Comparison of ENCODE assay signal across 8 mouse cellular contexts in genomic region chr2:152363245-152364147, GRCm38 (mm10). TPM values are rescaled to one million over a fixed set of nuclear protein-coding genes. Genes with fewer than 3 reads are reported as not detected.
DNase-seq lines count a peak whose midpoint lies in the region; ATAC-seq and TF ChIP-seq lines count a peak whose summit lies in the region.

No protein-coding gene starts in this region.

- 9% methylated on average over 17 of the region's 17 CpGs for WGBS in forebrain, embryonic 14.5 days
- 9% methylated on average over 17 of the region's 17 CpGs for WGBS in lung, embryonic 14.5 days
- 7% methylated on average over 17 of the region's 17 CpGs for WGBS in olfactory bulb, adult 2 months
- 12% methylated on average over 17 of the region's 17 CpGs for WGBS in thymus, adult 2 months

- no peaks in the 10 kb centered on the region for H3K27me3 ChIP-seq in MEL (ENCODE audit: control insufficient read depth in 1 of 2, insufficient read depth in 2 of 2, low read length in 2 of 2)
- no peaks in the 10 kb centered on the region for H3K27me3 ChIP-seq in forebrain, embryonic 14.5 days (replicated peaks; ENCODE audit: control insufficient read depth, insufficient read depth, low read length)
- H3K27me3 ChIP-seq in lung, embryonic 14.5 days (ENCODE audit: insufficient read depth, low read length): no peaks in the 10 kb centered on the region
- no peaks in the 10 kb centered on the region for H3K27me3 ChIP-seq in thymus, adult 2 months (ENCODE audit: control insufficient read depth, insufficient read depth, low read length)

- TF ChIP-seq CTCF in MEL (IDR thresholded peaks at IDR 0.05 in 2 of 3, conservative IDR thresholded peaks at IDR 0.05 in 1 of 3; ENCODE audit: control insufficient read depth in 1 of 3, insufficient read depth in 1 of 3, low read depth in 2 of 3, low read length in 3 of 3, poor library complexity in 1 of 3, severe bottlenecking in 1 of 3): peak; percentile 89 to 98 (median 94)
- TF ChIP-seq CTCF in layer of hippocampus, adult 2 months (conservative IDR thresholded peaks at IDR 0.05): peak; percentile 72
- peak; percentile 84 for TF ChIP-seq CTCF in lung, embryonic 14.5 days (IDR thresholded peaks at IDR 0.05; ENCODE audit: low read depth)
- peak; percentile 66 for TF ChIP-seq CTCF in olfactory bulb, adult 2 months (IDR thresholded peaks at IDR 0.05; ENCODE audit: insufficient read depth, low read depth, low read length)
- peak; percentile 78; the same call in 1 of the 2 replicates for TF ChIP-seq CTCF in thymus, adult 2 months (IDR thresholded peaks at IDR 0.05; ENCODE audit: borderline replicate concordance, control insufficient read depth, extremely low read depth, insufficient read depth, low read length, poor library complexity)

- no peaks in the 10 kb centered on the region for H3K79me2 ChIP-seq in MEL (ENCODE audit: control insufficient read depth, insufficient read depth, low read length, poor library complexity)

- H3K9me3 ChIP-seq in MEL (replicated peaks; ENCODE audit: insufficient read depth, low read length): no peaks in the 10 kb centered on the region
- no peaks in the 10 kb centered on the region for H3K9me3 ChIP-seq in forebrain, embryonic 14.5 days (replicated peaks; ENCODE audit: control insufficient read depth, low read length)
- H3K9me3 ChIP-seq in lung, embryonic 14.5 days (ENCODE audit: low read depth, low read length): no peaks in the 10 kb centered on the region

- DNase-seq in MEL (ENCODE audit: low read depth, low spot score): peak; percentile 95
- DNase-seq in cerebellum, adult 11 months: peak; percentile 56
- DNase-seq in forebrain, embryonic 14.5 days (ENCODE audit: low spot score): peak; percentile 91
- peak; percentile 76 for DNase-seq in heart, postnatal 36 days
- DNase-seq in layer of hippocampus, adult 2 months (ENCODE audit: low spot score in 2 of 2): peak; percentile 66 to 67
- peak; percentile 93 for DNase-seq in lung, embryonic 14.5 days
- DNase-seq in thymus, adult 2 months: peak; percentile 68

- H3K4me2 ChIP-seq in forebrain, embryonic 14.5 days (ENCODE audit: low read length): peak overlapping the region; percentile 22
- peak overlapping the region; percentile 45 for H3K4me2 ChIP-seq in lung, embryonic 14.5 days

- peak; percentile 85 for ATAC-seq in forebrain, embryonic 14.5 days
- peak; percentile 78 for ATAC-seq in lung, embryonic 14.5 days (ENCODE audit: insufficient read depth)

- intact Hi-C loops in heart, postnatal 36 days (cut with DNase I): loop anchor here (2.0 to 5.0 kb wide), 3 partner anchors 19 to 73 kb away; partner anchors contain the start of gene Trib3

- H3K4me3 ChIP-seq in MEL (ENCODE audit: control insufficient read depth in 1 of 2, insufficient read depth in 1 of 2, low read depth in 2 of 2, low read length in 2 of 2): peak overlapping the region; percentile 55 to 66
- no peak overlapping the region for H3K4me3 ChIP-seq in forebrain, embryonic 14.5 days (ENCODE audit: low read depth, low read length)
- no peak overlapping the region; the same call in 1 of the 2 replicates for H3K4me3 ChIP-seq in layer of hippocampus, adult 2 months
- peak overlapping the region; percentile 6; the same call in 1 of the 2 replicates for H3K4me3 ChIP-seq in lung, embryonic 14.5 days (ENCODE audit: low read depth, low read length)
- no peak overlapping the region for H3K4me3 ChIP-seq in olfactory bulb, adult 2 months (ENCODE audit: insufficient read depth, low read depth, low read length)
- H3K4me3 ChIP-seq in thymus, adult 2 months (ENCODE audit: control insufficient read depth, insufficient read depth, low read length): no peak overlapping the region

- peak; percentile 71 for TF ChIP-seq RAD21 in MEL (IDR thresholded peaks at IDR 0.05; ENCODE audit: low read depth, low read length)

- peak overlapping the region; percentile 86 for H3K27ac ChIP-seq in MEL (ENCODE audit: control insufficient read depth, low read depth, low read length)
- peak overlapping the region; percentile 35 for H3K27ac ChIP-seq in forebrain, embryonic 14.5 days (ENCODE audit: low read depth, low read length)
- H3K27ac ChIP-seq in layer of hippocampus, adult 2 months: no peak overlapping the region
- no peak overlapping the region for H3K27ac ChIP-seq in lung, embryonic 14.5 days (ENCODE audit: low read depth)
- H3K27ac ChIP-seq in olfactory bulb, adult 2 months (ENCODE audit: insufficient read depth, low read depth, low read length): no peak overlapping the region
- no peak overlapping the region for H3K27ac ChIP-seq in thymus, adult 2 months (ENCODE audit: control insufficient read depth, insufficient read depth, low read length)

- TF ChIP-seq POLR2A in MEL (IDR thresholded peaks at IDR 0.05; ENCODE audit: control insufficient read depth in 1 of 2, insufficient read depth in 1 of 2, low read depth in 1 of 2, low read length in 2 of 2, poor library complexity in 1 of 2): peak in 1 of 2 experiments; percentile 63; a peak in 2 of 4 replicates
- no peak for TF ChIP-seq POLR2A in olfactory bulb, adult 2 months (IDR thresholded peaks at IDR 0.05; ENCODE audit: insufficient read depth, low read depth, low read length)
- no peak for TF ChIP-seq POLR2A in thymus, adult 2 months (IDR thresholded peaks at IDR 0.05; ENCODE audit: control insufficient read depth, extremely low read depth, insufficient read depth, low read length, poor library complexity)

- no peaks in the 10 kb centered on the region for H3K36me3 ChIP-seq in MEL (ENCODE audit: control insufficient read depth in 1 of 2, insufficient read depth in 2 of 2, low read length in 2 of 2)
- H3K36me3 ChIP-seq in forebrain, embryonic 14.5 days (ENCODE audit: control insufficient read depth, insufficient read depth, low read length): no peaks in the 10 kb centered on the region
- no peaks in the 10 kb centered on the region for H3K36me3 ChIP-seq in lung, embryonic 14.5 days (ENCODE audit: insufficient read depth)
- H3K36me3 ChIP-seq in thymus, adult 2 months (ENCODE audit: control insufficient read depth, insufficient read depth, low read length): no peaks in the 10 kb centered on the region

- peak overlapping the region; percentile 78 for H3K9ac ChIP-seq in MEL (ENCODE audit: control insufficient read depth, low read depth, low read length, poor library complexity, severe bottlenecking)
- 0 out of 2 replicates have a peak overlapping the region, but pooled peaks have one; percentile 17 for H3K9ac ChIP-seq in forebrain, embryonic 14.5 days (ENCODE audit: low read length)
- no peak overlapping the region for H3K9ac ChIP-seq in lung, embryonic 14.5 days

- H3K4me1 ChIP-seq in MEL (ENCODE audit: control insufficient read depth in 1 of 2, insufficient read depth in 2 of 2, low read length in 2 of 2): peaks cover 0 to 4% of the 10 kb centered on the region in 2 experiments; a peak in 3 of 4 replicates
- H3K4me1 ChIP-seq in forebrain, embryonic 14.5 days (ENCODE audit: control insufficient read depth, insufficient read depth, low read length): no peaks in the 10 kb centered on the region
- 0 out of 2 replicates have a peak, but pooled peaks cover 4% of the 10 kb centered on the region for H3K4me1 ChIP-seq in lung, embryonic 14.5 days (ENCODE audit: insufficient read depth)
- peaks cover 9% of the 10 kb centered on the region; the same call in 1 of the 2 replicates for H3K4me1 ChIP-seq in olfactory bulb, adult 2 months (ENCODE audit: control insufficient read depth, insufficient read depth, low read length)
- H3K4me1 ChIP-seq in thymus, adult 2 months (replicated peaks; ENCODE audit: control insufficient read depth, insufficient read depth, low read length): peaks cover 14% of the 10 kb centered on the region

- peak; percentile 6 to 37; a peak in 1 of 4 replicates for TF ChIP-seq EP300 in MEL (IDR thresholded peaks at IDR 0.05; ENCODE audit: low read depth in 1 of 2, low read length in 2 of 2)

RNA-seq across cellular contexts. Expression of gene Nrsn2, which starts 12.9 kb away (rescaled TPM):
- not detected in 2 replicates for total RNA-seq in MEL (2012; rRNA removed)
- not detected for polyA plus RNA-seq in MEL (2012; ENCODE audit: insufficient read depth in 1 of 2, insufficient read length in 2 of 2, low read depth in 1 of 2, low replicate concordance in 2 of 2, missing spikeins in 1 of 2)
- 18.9 and 21.8 TPM in 2 replicates for polyA plus RNA-seq in forebrain, embryonic 14.5 days (2014; fragmentation: Nextera tagmentation; extraction: Ambion mirVana)
- not detected for total RNA-seq in heart, postnatal 36 days (2021)
- total RNA-seq in layer of hippocampus, adult 2 months (2021): 10 to 100 TPM; 66.3 to 83.0 TPM
- polyA plus RNA-seq in lung, embryonic 14.5 days (2014; fragmentation: Nextera tagmentation; extraction: Ambion mirVana): 0.26 TPM in 1 of 2 replicates, not detected in the other
- not detected in 2 replicates for polyA plus RNA-seq in olfactory bulb, adult 2 months (2012; ENCODE audit: insufficient read depth, insufficient read length, low replicate concordance, missing spikeins)
- 0.07 TPM in 1 of 2 replicates, not detected in the other for polyA plus RNA-seq in thymus, adult 2 months (2012; rRNA removed)

RNA-seq across cellular contexts. Expression of gene Trib3, which starts 19.7 kb away (rescaled TPM):
- 6.1 and 62.9 TPM in 2 replicates for total RNA-seq in MEL (2012; rRNA removed)
- 10 to 100 TPM in 1 of 2 experiments, not detected in 1; 34.9 TPM for polyA plus RNA-seq in MEL (2012; ENCODE audit: insufficient read depth in 1 of 2, insufficient read length in 2 of 2, low read depth in 1 of 2, low replicate concordance in 2 of 2, missing spikeins in 1 of 2)
- polyA plus RNA-seq in forebrain, embryonic 14.5 days (2014; fragmentation: Nextera tagmentation; extraction: Ambion mirVana): 0.24 and 0.79 TPM in 2 replicates
- total RNA-seq in heart, postnatal 36 days (2021): 1 to 10 TPM; 3.6 to 3.8 TPM
- total RNA-seq in layer of hippocampus, adult 2 months (2021): under 1 TPM; 0.41 to 0.54 TPM
- 2.2 and 2.7 TPM in 2 replicates for polyA plus RNA-seq in lung, embryonic 14.5 days (2014; fragmentation: Nextera tagmentation; extraction: Ambion mirVana)
- not detected in 2 replicates for polyA plus RNA-seq in olfactory bulb, adult 2 months (2012; ENCODE audit: insufficient read depth, insufficient read length, low replicate concordance, missing spikeins)
- 2.6 and 3.8 TPM in 2 replicates for polyA plus RNA-seq in thymus, adult 2 months (2012; rRNA removed)

RNA-seq across cellular contexts. Expression of gene Rbck1, which starts 31.0 kb away (rescaled TPM):
- 84.9 and 90.9 TPM in 2 replicates for total RNA-seq in MEL (2012; rRNA removed)
- polyA plus RNA-seq in MEL (2012; ENCODE audit: insufficient read depth in 1 of 2, insufficient read length in 2 of 2, low read depth in 1 of 2, low replicate concordance in 2 of 2, missing spikeins in 1 of 2): 100 to 1,000 TPM in 1 of 2 experiments, 10 to 100 TPM in 1; 92.1 to 162 TPM
- 80.7 and 97.1 TPM in 2 replicates for polyA plus RNA-seq in forebrain, embryonic 14.5 days (2014; fragmentation: Nextera tagmentation; extraction: Ambion mirVana)
- total RNA-seq in heart, postnatal 36 days (2021): 10 to 100 TPM; 44.2 to 51.4 TPM
- 100 to 1,000 TPM; 103 to 125 TPM for total RNA-seq in layer of hippocampus, adult 2 months (2021)
- polyA plus RNA-seq in lung, embryonic 14.5 days (2014; fragmentation: Nextera tagmentation; extraction: Ambion mirVana): 85.8 and 92.8 TPM in 2 replicates
- not detected in 2 replicates for polyA plus RNA-seq in olfactory bulb, adult 2 months (2012; ENCODE audit: insufficient read depth, insufficient read length, low replicate concordance, missing spikeins)
- polyA plus RNA-seq in thymus, adult 2 months (2012; rRNA removed): 688 and 743 TPM in 2 replicates

RNA-seq across cellular contexts. Expression of gene Sox12, which starts 34.4 kb away (rescaled TPM):
- 1.5 and 2.0 TPM in 2 replicates for total RNA-seq in MEL (2012; rRNA removed)
- polyA plus RNA-seq in MEL (2012; ENCODE audit: insufficient read depth in 1 of 2, insufficient read length in 2 of 2, low read depth in 1 of 2, low replicate concordance in 2 of 2, missing spikeins in 1 of 2): 10 to 100 TPM in 1 of 2 experiments, not detected in 1; 24.7 TPM
- 18.2 and 21.8 TPM in 2 replicates for polyA plus RNA-seq in forebrain, embryonic 14.5 days (2014; fragmentation: Nextera tagmentation; extraction: Ambion mirVana)
- total RNA-seq in heart, postnatal 36 days (2021): 10 to 100 TPM in 1 of 2 experiments, 1 to 10 TPM in 1; 8.2 to 13.8 TPM
- total RNA-seq in layer of hippocampus, adult 2 months (2021): 10 to 100 TPM; 16.5 to 19.5 TPM
- polyA plus RNA-seq in lung, embryonic 14.5 days (2014; fragmentation: Nextera tagmentation; extraction: Ambion mirVana): 17.2 and 19.4 TPM in 2 replicates
- not detected in 2 replicates for polyA plus RNA-seq in olfactory bulb, adult 2 months (2012; ENCODE audit: insufficient read depth, insufficient read length, low replicate concordance, missing spikeins)
- 3.8 and 4.5 TPM in 2 replicates for polyA plus RNA-seq in thymus, adult 2 months (2012; rRNA removed)

RNA-seq across cellular contexts. Expression of gene Zcchc3, which starts 51.3 kb away (rescaled TPM):
- total RNA-seq in MEL (2012; rRNA removed): 5.1 and 5.7 TPM in 2 replicates
- polyA plus RNA-seq in MEL (2012; ENCODE audit: insufficient read depth in 1 of 2, insufficient read length in 2 of 2, low read depth in 1 of 2, low replicate concordance in 2 of 2, missing spikeins in 1 of 2): 10 to 100 TPM in 1 of 2 experiments, not detected in 1; 12.1 TPM
- 17.3 and 18.2 TPM in 2 replicates for polyA plus RNA-seq in forebrain, embryonic 14.5 days (2014; fragmentation: Nextera tagmentation; extraction: Ambion mirVana)
- 10 to 100 TPM in 1 of 2 experiments, 1 to 10 TPM in 1; 8.0 to 10.0 TPM for total RNA-seq in heart, postnatal 36 days (2021)
- 10 to 100 TPM in 1 of 2 experiments, 1 to 10 TPM in 1; 9.9 to 10.1 TPM for total RNA-seq in layer of hippocampus, adult 2 months (2021)
- polyA plus RNA-seq in lung, embryonic 14.5 days (2014; fragmentation: Nextera tagmentation; extraction: Ambion mirVana): 38.6 and 42.3 TPM in 2 replicates
- polyA plus RNA-seq in olfactory bulb, adult 2 months (2012; ENCODE audit: insufficient read depth, insufficient read length, low replicate concordance, missing spikeins): not detected in 2 replicates
- polyA plus RNA-seq in thymus, adult 2 months (2012; rRNA removed): 1.7 and 2.0 TPM in 2 replicates

Comparison
In these comparisons a context has a peak if more than half of its experiments do, and no peak if none do; other contexts are left out.
1. H3K27ac ChIP-seq: peak in MEL (single experiment) and forebrain, embryonic 14.5 days (single experiment); none in layer of hippocampus, adult 2 months (single experiment), lung, embryonic 14.5 days (single experiment), olfactory bulb, adult 2 months (single experiment) and thymus, adult 2 months (single experiment).
2. H3K4me3 ChIP-seq: peak in MEL (2 of 2) and lung, embryonic 14.5 days (single experiment); none in forebrain, embryonic 14.5 days (single experiment), layer of hippocampus, adult 2 months (single experiment), olfactory bulb, adult 2 months (single experiment) and thymus, adult 2 months (single experiment).
3. Peak in every context shown above with its lines, with median percentiles within 50 percentile points of each other: DNase-seq and CTCF ChIP-seq.